Mouse (Mus musculus) forebrain, embryonic 12.5 days (tissue): ENCODE measurements around the gene Golga3. TPM values are rescaled to one million over a fixed set of nuclear protein-coding genes. Genes with fewer than 3 reads are reported as not detected.

Experiments used
- ATAC-seq: fragments of 200-750 bp; cut with Nextera tagmentation; 2 replicates; pipeline ENCODE4 v1.8.0; 2017; ENCODE audit warnings: moderate TSS enrichment; ENCODE audit not compliant: low FRiP score
- H3K27ac ChIP-seq: fragments of 300-500 bp; sonication (generic); 2 replicates; pipeline ENCODE4 v1.5.1; 2016; ENCODE audit warnings: mild to moderate bottlenecking
- H3K27me3 ChIP-seq: fragments of 300-500 bp; sonication (generic); 2 replicates; pipeline ENCODE4 v1.6.1; 2016; ENCODE audit warnings: mild to moderate bottlenecking
- H3K36me3 ChIP-seq: fragments of 300-500 bp; sonication (generic); replicated peaks from 2 replicates; pipeline ENCODE4 v1.6.1; 2016; ENCODE audit warnings: mild to moderate bottlenecking
- H3K4me1 ChIP-seq: fragments of 300-500 bp; sonication (generic); 2 replicates; pipeline ENCODE4 v1.6.1; 2016
- H3K4me2 ChIP-seq: fragments of 300-500 bp; sonication (generic); 2 replicates; pipeline ENCODE4 v1.6.1; 2016; ENCODE audit warnings: mild to moderate bottlenecking, moderate library complexity
- H3K4me3 ChIP-seq: fragments of 300-500 bp; sonication (generic); replicated peaks from 2 replicates; pipeline ENCODE4 v1.5.1; 2016; ENCODE audit warnings: mild to moderate bottlenecking
- H3K9ac ChIP-seq: fragments of 300-500 bp; sonication (generic); 2 replicates; pipeline ENCODE4 v1.6.1; 2016; ENCODE audit warnings: mild to moderate bottlenecking
- H3K9me3 ChIP-seq: fragments of 300-500 bp; sonication (generic); 2 replicates; pipeline ENCODE4 v1.6.1; 2016
- WGBS: fragments of 180-500 bp; shearing (Covaris S2); methylation state at CpG from one replicate; pipeline ENCODE4 v1.1.7; 2016; 5-methylcytosine and 5-hydroxymethylcytosine counted together
- polyA plus RNA-seq: library from polyadenylated mRNA; unstranded; fragments of >200 nt; fragmentation: Nextera tagmentation; extraction: Ambion mirVana; gene quantifications from 2 replicates; pipeline ENCODE4 v1.2.1, GENCODE M21; 2016

The Golga3 gene
- polyA plus RNA-seq, 1 experiment from 2014 or later: 23.0 TPM

DNA sequence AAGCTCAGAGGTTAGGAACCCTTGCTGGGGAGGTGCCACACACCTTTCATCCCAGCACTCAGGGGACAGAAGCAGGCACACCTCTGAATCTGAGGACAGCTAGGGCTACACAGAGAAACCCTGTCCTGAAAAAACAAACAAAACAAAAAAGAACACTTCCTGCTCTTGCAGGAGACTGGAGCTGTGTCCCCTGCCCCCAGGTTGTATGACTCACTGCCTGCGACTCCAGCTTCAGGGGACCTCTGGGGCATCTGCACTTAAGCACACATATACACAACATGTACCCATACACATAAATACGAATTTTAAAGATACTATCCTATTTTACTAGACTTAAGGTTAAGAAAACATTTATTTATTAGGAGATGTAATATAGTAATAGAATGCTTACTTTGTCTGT lies 67.6 kb downstream of the Golga3 start:
- Histone ChIP-seq H3K4me2 (no peak overlapping the region), H3K27ac (no peak overlapping the region), H3K9ac (no peak overlapping the region), H3K4me3 (no peak overlapping the region), H3K9me3 (no peaks in the 10 kb centered on the region), H3K4me1 (no peaks in the 10 kb centered on the region), H3K27me3 (no peaks in the 10 kb centered on the region), H3K36me3 (peaks cover 84% of the 10 kb centered on the region)
- WGBS: 81% methylated on average over 2 of the region's 2 CpGs
- no peak for ATAC-seq

GRCm38 (mm10) chr5:110266941-110267340 lies 90.4 kb downstream of the Golga3 start:
- Histone ChIP-seq H3K9me3 (no peaks in the 10 kb centered on the region), H3K27me3 (no peaks in the 10 kb centered on the region), H3K27ac (no peak overlapping the region), H3K4me1 (peaks cover 9% of the 10 kb centered on the region), H3K9ac (no peak overlapping the region), H3K4me3 (no peak overlapping the region), H3K36me3 (peaks cover 45% of the 10 kb centered on the region), H3K4me2 (no peak overlapping the region)
- WGBS: 94% methylated on average over 4 of the region's 4 CpGs
- ATAC-seq: no peak

DNA sequence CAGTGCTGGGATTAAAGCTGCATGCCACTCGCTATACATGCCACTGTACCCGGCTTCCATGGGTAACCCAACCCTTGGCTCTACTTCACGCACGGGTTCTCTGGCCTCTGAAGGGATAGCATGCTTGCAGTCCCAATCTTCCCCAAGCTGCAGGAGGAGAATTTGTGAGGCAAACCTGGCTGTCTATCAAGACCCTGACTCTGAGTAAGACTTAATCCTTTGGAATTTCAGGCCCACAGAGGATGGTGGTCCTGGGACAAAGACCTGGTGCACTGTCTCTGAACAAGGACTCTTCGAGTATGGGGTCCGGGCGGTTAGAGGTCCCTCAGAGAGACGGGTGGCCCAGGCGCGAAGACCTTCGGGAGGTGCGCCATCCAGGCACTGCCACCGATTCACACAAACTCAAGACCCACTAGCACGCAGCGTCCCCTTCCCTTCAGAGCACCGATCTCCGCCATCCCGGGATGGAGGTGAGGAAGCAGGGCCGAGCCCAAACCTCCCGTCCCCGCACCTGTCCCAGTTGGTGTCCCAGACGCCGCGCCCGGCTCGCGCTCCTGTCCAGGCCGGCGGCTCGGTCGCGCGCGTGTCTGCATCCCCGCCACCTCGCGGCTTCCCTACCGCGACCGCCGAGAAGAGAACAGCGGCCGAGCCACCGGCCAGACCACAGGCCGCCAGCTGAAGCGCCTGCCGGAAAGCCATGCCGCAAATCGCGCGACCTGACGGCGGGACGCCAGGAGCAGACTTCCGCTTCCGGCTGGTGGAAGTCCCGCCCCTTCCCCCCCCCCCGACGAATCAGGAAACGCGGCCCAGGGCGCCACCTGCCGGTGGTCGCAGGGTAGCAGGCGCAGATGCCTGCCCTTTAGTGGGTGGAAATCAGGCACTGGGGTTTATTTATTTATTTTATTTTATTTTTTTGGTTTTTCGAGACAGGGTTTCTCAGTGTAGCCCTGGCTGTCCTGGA lies 92.9 kb downstream of the Golga3 start, which contains the start of gene Pgam5:
Gene Pgam5 (minus strand): TSS at position 773 of the 961 bp plus-strand sequence.
- H3K4me1 ChIP-seq: peaks cover 9% of the 10 kb centered on the region
- H3K4me2 ChIP-seq: peak within 1 kb of the TSS; percentile 96
- under 1% methylated on average over 59 of the region's 66 CpGs for WGBS
- no peaks in the 10 kb centered on the region for H3K27me3 ChIP-seq
- H3K9me3 ChIP-seq: no peaks in the 10 kb centered on the region
- H3K36me3 ChIP-seq: peaks cover 31% of the 10 kb centered on the region
- peak within 1 kb of the TSS; percentile 97 for H3K4me3 ChIP-seq
- ATAC-seq: peak; percentile 86
- peak within 1 kb of the TSS; percentile 74 for H3K27ac ChIP-seq
- peak within 1 kb of the TSS; percentile 90 for H3K9ac ChIP-seq

- ATAC-seq: peak; percentile 31; the same call in 1 of the 2 replicates
- H3K9ac ChIP-seq: no peak overlapping the region
- H3K4me3 ChIP-seq: no peak overlapping the region
- 90% methylated on average over 6 of the region's 6 CpGs for WGBS
- peaks cover 9% of the 10 kb centered on the region for H3K4me1 ChIP-seq
- no peaks in the 10 kb centered on the region for H3K9me3 ChIP-seq
- peaks cover 23% of the 10 kb centered on the region for H3K36me3 ChIP-seq
- H3K4me2 ChIP-seq: no peak overlapping the region; the same call in 1 of the 2 replicates
- H3K27me3 ChIP-seq: no peaks in the 10 kb centered on the region
- no peak overlapping the region for H3K27ac ChIP-seq
Observed at GRCm38 (mm10) chr5:110270242-110270641, 93.7 kb downstream of the Golga3 start.

GRCm38 (mm10) chr5:110274147-110274546 lies 97.6 kb downstream of the Golga3 start:
- no peak for ATAC-seq
- 84% methylated on average over 4 of the region's 4 CpGs for WGBS
- no peaks in the 10 kb centered on the region for H3K36me3 ChIP-seq
- no peaks in the 10 kb centered on the region for H3K27me3 ChIP-seq
- H3K4me2 ChIP-seq: no peak overlapping the region
- peaks cover under 1% of the 10 kb centered on the region; the same call in 1 of the 2 replicates for H3K4me1 ChIP-seq
- no peaks in the 10 kb centered on the region for H3K9me3 ChIP-seq
- H3K9ac ChIP-seq: no peak overlapping the region
- H3K4me3 ChIP-seq: no peak overlapping the region
- H3K27ac ChIP-seq: no peak overlapping the region

GRCm38 (mm10) chr5:110274846-110275245 lies 98.3 kb downstream of the Golga3 start:
- no peak overlapping the region for H3K27ac ChIP-seq
- H3K4me3 ChIP-seq: no peak overlapping the region
- H3K4me1 ChIP-seq: no peaks in the 10 kb centered on the region
- no peak overlapping the region for H3K9ac ChIP-seq
- no peaks in the 10 kb centered on the region for H3K9me3 ChIP-seq
- no peak overlapping the region for H3K4me2 ChIP-seq
- H3K36me3 ChIP-seq: no peaks in the 10 kb centered on the region
- 68% methylated on average over 2 of the region's 2 CpGs for WGBS
- no peak for ATAC-seq
- H3K27me3 ChIP-seq: no peaks in the 10 kb centered on the region

Other genes with a start within 250 kb of the Golga3 start
- gene Zfp932, start 180.2 kb upstream of the Golga3 start, polyA plus RNA-seq: 22.4 and 30.5 TPM in 2 replicates
- gene Gm17655, start 104.2 kb upstream of the Golga3 start, polyA plus RNA-seq: 5.9 and 8.4 TPM in 2 replicates
- 1.4 and 2.1 TPM in 2 replicates for gene Gm35315, start 82.3 kb upstream of the Golga3 start, polyA plus RNA-seq
- gene Plcxd1, start 76.7 kb upstream of the Golga3 start, polyA plus RNA-seq: 1.1 and 1.2 TPM in 2 replicates
- gene Gtpbp6, start 68.5 kb upstream of the Golga3 start, polyA plus RNA-seq: 39.3 and 44.4 TPM in 2 replicates
- gene Zfp605, start 66.6 kb upstream of the Golga3 start, polyA plus RNA-seq: 12.4 and 13.0 TPM in 2 replicates
- gene Chfr, start 40.9 kb upstream of the Golga3 start, polyA plus RNA-seq: 79.2 and 81.8 TPM in 2 replicates
- 37.3 and 39.0 TPM in 2 replicates for gene Ankle2, start 54.3 kb downstream of the Golga3 start, polyA plus RNA-seq
- 87.3 and 88.7 TPM in 2 replicates for gene Pgam5, start 93.2 kb downstream of the Golga3 start, polyA plus RNA-seq
- gene Pxmp2, start 109.5 kb downstream of the Golga3 start, polyA plus RNA-seq: 10.4 and 11.7 TPM in 2 replicates
- gene Pole, start 109.6 kb downstream of the Golga3 start, polyA plus RNA-seq: 45.4 and 46.1 TPM in 2 replicates
- 1.8 and 1.9 TPM in 2 replicates for gene P2rx2, start 166.5 kb downstream of the Golga3 start, polyA plus RNA-seq
- gene Lrcol1, start 168.0 kb downstream of the Golga3 start, polyA plus RNA-seq: not detected in 2 replicates